Mouse (Mus musculus) G1E (cell line): Measurements from ENCODE around the gene Pop5.

ENCODE experiments used
- CTCF ChIP-seq: IDR thresholded peaks from 2 replicates; pipeline ENCODE4 v1.5.1; 2012; ENCODE audit warnings: low read depth, low read length, inconsistent platforms, mixed read lengths
- TAL1 ChIP-seq: conservative IDR thresholded peaks from 2 replicates; pipeline ENCODE4 v1.6.1; 2012; ENCODE audit warnings: low read depth, low read length, inconsistent platforms, mixed read lengths

DNA sequence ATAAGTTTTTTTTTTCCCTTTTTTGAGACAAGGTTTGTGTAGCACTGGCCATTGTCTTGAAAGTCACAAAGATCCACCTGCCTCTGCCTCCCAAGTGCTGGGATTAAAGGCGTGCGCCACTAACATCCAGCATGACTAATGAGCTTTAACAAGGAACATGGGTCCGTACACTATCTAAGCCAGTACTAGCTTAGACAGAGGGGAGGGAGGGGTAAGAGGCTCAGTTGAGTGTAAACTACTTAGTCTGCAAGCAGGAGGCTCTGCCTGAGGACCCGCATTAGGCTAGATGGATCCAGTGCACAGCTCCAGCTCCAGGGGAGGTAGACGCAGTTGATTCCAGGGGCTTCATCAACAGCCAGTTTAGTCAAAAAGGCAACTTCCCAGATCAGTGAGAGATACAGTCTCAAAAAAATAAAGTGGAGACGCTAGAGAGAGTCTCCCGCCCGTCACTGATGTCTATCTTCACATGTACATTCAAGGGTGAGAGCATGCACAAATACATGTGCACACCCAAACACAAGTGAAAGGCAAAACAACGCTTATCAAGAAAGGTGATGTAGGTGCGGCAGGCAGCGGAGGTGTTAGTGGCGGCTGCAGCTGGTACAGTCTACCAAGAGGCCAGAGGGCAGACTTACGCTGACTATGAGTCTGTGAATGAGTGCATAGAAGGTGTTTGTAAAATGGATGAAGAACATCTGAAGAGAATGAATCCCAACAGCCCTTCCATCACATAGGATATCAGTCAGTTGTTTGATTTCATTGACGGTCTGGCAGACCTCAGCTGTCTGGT lies 27.1 kb downstream of the Pop5 start:
- no peak for TF ChIP-seq TAL1
- no peak for TF ChIP-seq CTCF
